ENCODE assay signal across 8 mouse cellular contexts in genomic region chr9:66004380-66004779, GRCm38 (mm10). TPM values are rescaled to one million over a fixed set of nuclear protein-coding genes. Genes with fewer than 3 reads are reported as not detected.
DNase-seq lines count a peak whose midpoint lies in the region; ATAC-seq lines count a peak whose summit lies in the region.

No protein-coding gene starts in this region.

- peak; percentile 7 for DNase-seq in 3134 (ENCODE audit: extremely low read depth, insufficient read length, low spot score)
- peak; percentile 71 for DNase-seq in CD4-positive, CD25-positive, alpha-beta regulatory T cell, adult 2 months (ENCODE audit: low read depth, low spot score)
- peak; percentile 16 for DNase-seq in c-Kit-positive CD71-positive TER-119-positive erythroid progenitor cells, embryonic 14.5 days (ENCODE audit: low spot score)
- peak; percentile 26 to 69 for DNase-seq in frontal cortex, postnatal 36 days (ENCODE audit: low spot score in 2 of 2)
- peak; percentile 28 to 34 for DNase-seq in kidney, adult 8-10 months
- peak; percentile 21 to 31 for DNase-seq in left cerebral cortex, postnatal 36 days (ENCODE audit: low spot score in 2 of 2)
- peak; percentile 60 for DNase-seq in retina, embryonic 14.5 days (ENCODE audit: low spot score)

- intact Hi-C loops in left cerebral cortex, postnatal 36 days (cut with DNase I) = loop anchor here (2.0 kb wide), 1 partner anchor 96 kb away; the partner anchor contains the start of genes Csnk1g1 and Trip4

- ATAC-seq in erythroid progenitor cell, adult 5-6 weeks (replicated peaks; ENCODE audit: low FRiP score, poor library complexity, severe bottlenecking) = no peak

RNA-seq across cellular contexts. Expression of gene Ppib, which starts 55.6 kb away (rescaled TPM):
- 100 to 1,000 TPM; 172 to 181 TPM for total RNA-seq in left cerebral cortex, postnatal 36 days (2021)
- 181 and 260 TPM in 2 replicates for total RNA-seq in erythroid progenitor cell, adult 5-6 weeks (2015; ENCODE audit: low replicate concordance)
- total RNA-seq in erythroid progenitor cell, adult 5-6 weeks (2017; ENCODE audit: low replicate concordance) = 219 and 274 TPM in 2 replicates

Comparison
In these comparisons a context has a peak if more than half of its experiments do, and no peak if none do; other contexts are left out.
1. DNase-seq: peak in every context shown above with its lines; median percentile 71 in CD4-positive, CD25-positive, alpha-beta regulatory T cell, adult 2 months; 60 in retina, embryonic 14.5 days; 48 in frontal cortex, postnatal 36 days; 31 in kidney, adult 8-10 months; 26 in left cerebral cortex, postnatal 36 days; 16 in c-Kit-positive CD71-positive TER-119-positive erythroid progenitor cells, embryonic 14.5 days; 7 in 3134.